Mouse (Mus musculus) kidney, embryonic 14.5 days (tissue): Measurements from ENCODE around the gene Mpst. TPM values are rescaled to one million over a fixed set of nuclear protein-coding genes. Genes with fewer than 3 reads are reported as not detected.

Source experiments
- ATAC-seq: fragments of 200-750 bp; cut with Nextera tagmentation; 2 replicates; pipeline ENCODE4 v1.8.0; 2017; ENCODE audit warnings: moderate number of reproducible peaks, mild to moderate bottlenecking, moderate TSS enrichment, moderate library complexity; ENCODE audit not compliant: low FRiP score, low TSS enrichment
- H3K27ac ChIP-seq: fragments of 300-500 bp; sonication (generic); 2 replicates; pipeline ENCODE4 v1.5.1; 2014; ENCODE audit warnings: low read depth, mild to moderate bottlenecking, low read length, moderate library complexity, mixed read lengths
- H3K27me3 ChIP-seq: fragments of 300-500 bp; sonication (generic); 2 replicates; pipeline ENCODE4 v1.6.1; 2014; ENCODE audit warnings: mild to moderate bottlenecking, low read length; ENCODE audit not compliant: control insufficient read depth, insufficient read depth
- H3K36me3 ChIP-seq: fragments of 300-500 bp; sonication (generic); 2 replicates; pipeline ENCODE4 v1.6.1; 2014; ENCODE audit warnings: low read length, mixed read lengths; ENCODE audit not compliant: control insufficient read depth, insufficient read depth
- H3K4me1 ChIP-seq: fragments of 300-500 bp; sonication (generic); 2 replicates; pipeline ENCODE4 v1.6.1; 2014; ENCODE audit warnings: low read length, mixed read lengths; ENCODE audit not compliant: control insufficient read depth, insufficient read depth
- H3K4me2 ChIP-seq: fragments of 300-500 bp; sonication (generic); replicated peaks from 2 replicates; pipeline ENCODE4 v1.6.1; 2014; ENCODE audit warnings: low read depth, mild to moderate bottlenecking, low read length
- H3K4me3 ChIP-seq: fragments of 300-500 bp; sonication (generic); 2 replicates; pipeline ENCODE4 v1.5.1; 2014; ENCODE audit warnings: mild to moderate bottlenecking, low read length
- H3K9ac ChIP-seq: fragments of 300-500 bp; sonication (generic); 2 replicates; pipeline ENCODE4 v1.6.1; 2014; ENCODE audit warnings: low read depth, mild to moderate bottlenecking, low read length, moderate library complexity
- H3K9me3 ChIP-seq: fragments of 300-500 bp; sonication (generic); 2 replicates; pipeline ENCODE4 v1.6.1; 2016; ENCODE audit warnings: low read length; ENCODE audit not compliant: control insufficient read depth
- WGBS: fragments of 180-500 bp; shearing (Covaris S2); extraction: QIAGEN DNeasy Blood & Tissue Kit; methylation state at CpG from one replicate; pipeline ENCODE4 v1.1.7; 2014; 5-methylcytosine and 5-hydroxymethylcytosine counted together
- polyA plus RNA-seq: library from polyadenylated mRNA; unstranded; fragments of >200 nt; fragmentation: Nextera tagmentation; extraction: Ambion mirVana; gene quantifications from 2 replicates; pipeline ENCODE4 v1.2.1, GENCODE M21; 2014

Gene Mpst
- polyA plus RNA-seq, 1 experiment from 2014 or later: 4.3 TPM

GRCm38 (mm10) chr15:78450419-78450768, 44.2 kb downstream of the Mpst start:
- Histone ChIP-seq H3K36me3 (no peaks in the 10 kb centered on the region), H3K27ac (no peak overlapping the region), H3K4me2 (no peak overlapping the region), H3K9ac (no peak overlapping the region), H3K4me1 (no peaks in the 10 kb centered on the region), H3K9me3 (no peaks in the 10 kb centered on the region), H3K27me3 (no peaks in the 10 kb centered on the region), H3K4me3 (no peak overlapping the region)
- ATAC-seq: no peak
- 90% methylated on average over 6 of the region's 6 CpGs for WGBS

- no peak overlapping the region for H3K9ac ChIP-seq
- H3K27ac ChIP-seq: no peak overlapping the region
- H3K4me2 ChIP-seq: no peak overlapping the region
- no peaks in the 10 kb centered on the region for H3K36me3 ChIP-seq
- ATAC-seq: no peak
- no peaks in the 10 kb centered on the region for H3K27me3 ChIP-seq
- no peak overlapping the region for H3K4me3 ChIP-seq
- H3K9me3 ChIP-seq: no peaks in the 10 kb centered on the region
- H3K4me1 ChIP-seq: no peaks in the 10 kb centered on the region
- 77% methylated on average over 2 of the region's 2 CpGs for WGBS
Observed at GRCm38 (mm10) chr15:78451201-78451600, 45.0 kb downstream of the Mpst start.

GRCm38 (mm10) chr15:78452929-78453328, 46.7 kb downstream of the Mpst start:
- H3K27me3 ChIP-seq: no peaks in the 10 kb centered on the region
- no peaks in the 10 kb centered on the region for H3K9me3 ChIP-seq
- no peak overlapping the region for H3K9ac ChIP-seq
- H3K36me3 ChIP-seq: no peaks in the 10 kb centered on the region
- H3K4me3 ChIP-seq: no peak overlapping the region
- H3K4me1 ChIP-seq: no peaks in the 10 kb centered on the region
- H3K4me2 ChIP-seq: no peak overlapping the region
- no peak overlapping the region for H3K27ac ChIP-seq
- 81% methylated on average over 3 of the region's 3 CpGs for WGBS
- no peak for ATAC-seq

GRCm38 (mm10) chr15:78455168-78455567, 49.0 kb downstream of the Mpst start:
- 76% methylated on average over 4 of the region's 4 CpGs for WGBS
- Histone ChIP-seq H3K4me1 (no peaks in the 10 kb centered on the region), H3K4me2 (no peak overlapping the region), H3K27ac (no peak overlapping the region), H3K27me3 (no peaks in the 10 kb centered on the region), H3K9me3 (no peaks in the 10 kb centered on the region), H3K36me3 (no peaks in the 10 kb centered on the region), H3K9ac (no peak overlapping the region), H3K4me3 (no peak overlapping the region)
- no peak for ATAC-seq

- Histone ChIP-seq H3K36me3 (no peaks in the 10 kb centered on the region), H3K9ac (no peak overlapping the region), H3K4me1 (no peaks in the 10 kb centered on the region), H3K27me3 (no peaks in the 10 kb centered on the region), H3K4me3 (no peak overlapping the region), H3K9me3 (no peaks in the 10 kb centered on the region), H3K27ac (no peak overlapping the region), H3K4me2 (no peak overlapping the region)
- 0 out of 2 replicates have a peak, but pooled peaks have one; percentile 28 for ATAC-seq
- WGBS: 38% methylated on average over 7 of the region's 7 CpGs
Observed at GRCm38 (mm10) chr15:78456051-78456450, 49.8 kb downstream of the Mpst start.

DNA sequence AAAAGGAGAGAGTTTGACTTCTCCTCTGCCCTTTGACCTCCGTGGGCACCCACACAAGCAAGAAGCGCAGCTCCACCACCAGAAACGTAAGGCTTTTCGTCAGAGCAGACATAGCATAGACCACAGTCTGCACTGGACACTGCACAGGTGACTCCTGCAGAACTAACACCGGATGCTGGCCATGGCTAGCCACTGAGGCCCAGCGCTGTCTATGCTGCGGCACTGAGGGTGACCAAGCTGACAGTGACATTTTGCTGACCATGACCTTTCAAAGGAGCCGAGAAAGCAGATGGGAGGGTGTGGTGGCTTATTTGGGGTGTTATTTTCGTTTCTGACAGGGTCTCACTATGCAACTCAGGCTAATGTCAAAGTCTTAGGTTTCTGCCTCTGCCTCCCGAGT, 51.0 kb downstream of the Mpst start:
- ATAC-seq: no peak
- Histone ChIP-seq H3K27me3 (no peaks in the 10 kb centered on the region), H3K9ac (no peak overlapping the region), H3K9me3 (no peaks in the 10 kb centered on the region), H3K4me1 (no peaks in the 10 kb centered on the region), H3K4me3 (no peak overlapping the region), H3K27ac (no peak overlapping the region), H3K36me3 (no peaks in the 10 kb centered on the region), H3K4me2 (no peak overlapping the region)
- WGBS: 67% methylated on average over 10 of the region's 10 CpGs

- no peak overlapping the region for H3K4me2 ChIP-seq
- no peaks in the 10 kb centered on the region for H3K27me3 ChIP-seq
- no peak overlapping the region for H3K27ac ChIP-seq
- WGBS: 81% methylated on average over 2 of the region's 2 CpGs
- H3K36me3 ChIP-seq: no peaks in the 10 kb centered on the region
- no peak overlapping the region for H3K4me3 ChIP-seq
- no peaks in the 10 kb centered on the region for H3K4me1 ChIP-seq
- H3K9ac ChIP-seq: no peak overlapping the region
- no peaks in the 10 kb centered on the region for H3K9me3 ChIP-seq
- ATAC-seq: no peak
Observed at GRCm38 (mm10) chr15:78462981-78463380, 56.8 kb downstream of the Mpst start.

Other genes starting within 250 kb of the Mpst start
- 92.9 and 105 TPM in 2 replicates for gene Ift27, start 232.3 kb upstream of the Mpst start, polyA plus RNA-seq
- not detected in 2 replicates for gene Pvalb, start 200.0 kb upstream of the Mpst start, polyA plus RNA-seq
- gene Ncf4, start 161.6 kb upstream of the Mpst start, polyA plus RNA-seq: 1.2 and 1.9 TPM in 2 replicates
- gene Csf2rb2, start 100.7 kb upstream of the Mpst start, polyA plus RNA-seq: 0.14 and 0.28 TPM in 2 replicates
- gene Csf2rb, start 80.7 kb upstream of the Mpst start, polyA plus RNA-seq: 0.41 and 0.89 TPM in 2 replicates
- not detected in 2 replicates for gene Tex33, start 10.5 kb upstream of the Mpst start, polyA plus RNA-seq
- gene Tst, start 509 bp upstream of the Mpst start, polyA plus RNA-seq: 32.4 and 32.8 TPM in 2 replicates
- gene Kctd17, start 22.1 kb downstream of the Mpst start, polyA plus RNA-seq: 36.3 and 48.8 TPM in 2 replicates
- 0.34 and 0.49 TPM in 2 replicates for gene Tmprss6, start 62.2 kb downstream of the Mpst start, polyA plus RNA-seq
- gene Il2rb, start 88.9 kb downstream of the Mpst start, polyA plus RNA-seq: 0.07 and 0.60 TPM in 2 replicates
- gene C1qtnf6, start 125.0 kb downstream of the Mpst start, polyA plus RNA-seq: 26.0 and 31.9 TPM in 2 replicates
- 0.21 and 0.23 TPM in 2 replicates for gene Sstr3, start 138.3 kb downstream of the Mpst start, polyA plus RNA-seq
- 6.1 and 7.6 TPM in 2 replicates for gene Rac2, start 166.4 kb downstream of the Mpst start, polyA plus RNA-seq
- 2.6 and 3.5 TPM in 2 replicates for gene Cyth4, start 190.6 kb downstream of the Mpst start, polyA plus RNA-seq